Mouse (Mus musculus) regulatory T cell (primary cell): ENCODE measurements around the gene Wscd1.

ENCODE experiments used
- in situ Hi-C: fragments of 300-600 bp; cut with MboI, MseI; formaldehyde crosslinking; loops from one replicate; pipeline ENCODE4 v1.15.1; 2025; ENCODE audit warnings: high pct_unique_total_duplicates

Gene Wscd1

DNA sequence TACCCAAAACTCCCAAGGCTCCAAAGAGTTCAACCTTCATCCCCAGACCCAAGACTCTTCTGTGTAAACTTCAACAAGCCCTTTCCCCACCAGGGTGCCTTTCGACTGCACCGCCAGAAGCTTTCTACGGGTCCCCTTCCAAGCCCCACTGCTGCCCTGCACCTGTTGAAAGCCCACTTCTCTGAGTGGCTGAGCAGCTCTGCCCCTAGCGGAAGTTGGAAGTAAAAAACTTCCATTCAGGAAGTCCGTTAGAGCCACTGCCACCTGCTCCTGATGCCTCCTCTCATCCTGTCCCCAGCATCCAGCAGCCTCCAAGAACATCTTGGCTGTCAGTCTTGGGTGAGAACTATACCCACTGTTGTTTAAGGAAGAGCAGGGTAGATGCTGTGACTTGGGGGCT, at the start of gene Wscd1:
Gene Wscd1 (plus strand): TSS at position 250 of the 400 bp plus-strand sequence.
- in situ Hi-C loops: no loop called here

DNA sequence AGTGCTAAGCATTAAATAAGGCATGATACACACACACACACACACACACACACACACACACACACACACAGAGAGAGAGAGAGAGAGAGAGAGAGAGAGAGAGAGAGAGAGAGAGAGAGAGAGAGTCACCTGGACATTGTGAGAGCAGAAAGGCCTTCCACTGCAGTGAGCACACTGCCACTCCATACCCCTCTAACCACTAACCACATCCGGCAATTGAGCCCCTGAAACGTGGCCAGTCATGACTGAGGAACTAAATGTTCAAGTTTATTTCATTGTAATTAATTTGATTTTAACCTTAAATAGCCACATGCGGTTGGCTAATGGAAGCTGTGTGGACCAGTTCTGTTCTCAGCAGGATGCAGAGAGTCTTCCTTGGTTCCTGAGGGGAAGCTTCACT, 21.7 kb upstream of the Wscd1 start:
- in situ Hi-C loops: no loop called here

DNA sequence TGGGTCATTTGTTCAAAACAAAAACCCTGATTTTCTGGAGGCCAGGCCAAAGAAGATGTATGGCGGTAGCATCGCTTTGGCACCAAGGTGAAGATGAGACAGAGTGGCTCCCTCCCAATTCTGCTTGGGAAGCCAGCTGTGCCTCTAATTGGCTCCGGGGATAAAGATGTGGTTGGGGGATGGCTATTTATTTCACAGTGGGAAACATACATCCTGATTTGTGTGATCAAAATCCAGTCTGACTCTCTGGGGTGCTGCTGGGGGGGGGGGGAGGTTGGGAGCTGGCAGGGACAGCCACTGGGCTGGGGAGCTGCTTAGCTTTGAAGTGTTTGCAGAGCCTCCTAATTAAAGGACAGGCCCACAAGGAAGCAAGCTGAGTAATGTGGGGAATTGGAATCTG, 20.4 kb upstream of the Wscd1 start:
- in situ Hi-C loops: no loop called here

DNA sequence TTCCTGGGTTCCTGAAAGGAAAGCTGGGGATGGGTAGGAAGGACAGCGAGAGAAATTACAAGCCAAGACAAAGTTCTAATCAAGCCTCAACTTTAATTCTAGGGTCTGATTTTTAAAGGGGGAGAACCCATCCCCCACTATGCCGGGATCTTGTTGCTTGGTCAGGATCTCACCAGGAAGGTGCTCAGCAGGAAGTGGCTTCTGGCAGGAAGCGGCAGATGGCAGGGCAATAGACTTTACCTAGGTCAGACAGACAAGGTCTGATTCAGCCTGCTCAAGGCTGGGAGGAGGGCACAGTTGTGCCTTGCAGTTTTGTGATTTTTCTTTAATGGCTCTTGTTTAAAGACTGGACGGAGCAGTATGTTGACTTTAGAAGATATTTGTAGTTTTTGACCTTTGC, 15.9 kb upstream of the Wscd1 start:
- in situ Hi-C loops: no loop called here

DNA sequence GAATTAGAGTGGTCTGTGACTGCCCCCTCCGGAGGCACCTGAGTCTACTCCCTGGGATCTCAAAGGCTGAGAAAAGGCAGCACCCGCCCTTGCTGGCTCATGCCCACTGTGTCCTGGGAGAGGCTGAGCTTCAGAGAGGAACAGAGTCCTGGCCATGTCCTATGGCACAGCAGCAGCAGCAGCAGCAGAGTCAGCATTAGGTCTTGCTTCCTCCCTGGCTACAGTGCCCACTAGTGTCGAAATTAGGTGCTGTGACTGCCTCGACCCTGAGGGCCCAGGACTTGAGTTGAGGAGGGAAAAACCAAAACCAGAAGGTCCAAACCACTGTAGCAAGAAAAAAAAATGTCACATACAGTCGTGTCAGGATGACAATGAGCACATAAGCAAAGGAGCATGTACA, 12.6 kb upstream of the Wscd1 start:
- in situ Hi-C loops: no loop called here

DNA sequence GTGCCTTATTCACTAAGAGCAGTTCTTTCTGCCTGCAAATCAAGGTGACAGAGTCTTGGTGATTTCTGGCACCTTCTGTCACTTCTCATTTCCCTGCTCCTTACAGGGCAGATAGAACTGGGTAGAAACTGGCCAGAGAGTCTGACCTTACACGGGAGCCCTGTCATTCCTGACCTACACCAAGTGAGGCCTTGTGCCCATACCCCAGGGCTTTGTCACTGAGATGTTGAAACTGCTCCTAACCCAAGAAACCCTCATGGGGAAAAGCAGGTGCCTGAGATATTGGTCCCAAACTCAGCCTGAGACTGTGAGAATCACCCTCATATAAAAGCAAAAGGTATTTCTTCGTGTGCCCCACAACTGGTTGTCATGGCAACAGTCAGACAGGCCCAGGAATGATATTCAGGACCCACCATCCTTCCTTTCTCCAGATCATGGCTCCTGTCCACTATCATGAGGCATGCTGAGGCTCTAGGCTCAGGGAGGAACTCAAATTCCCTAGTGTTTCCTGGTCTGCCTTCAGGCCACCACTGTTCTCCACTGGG, 11.1 kb upstream of the Wscd1 start:
- in situ Hi-C loops: no loop called here

DNA sequence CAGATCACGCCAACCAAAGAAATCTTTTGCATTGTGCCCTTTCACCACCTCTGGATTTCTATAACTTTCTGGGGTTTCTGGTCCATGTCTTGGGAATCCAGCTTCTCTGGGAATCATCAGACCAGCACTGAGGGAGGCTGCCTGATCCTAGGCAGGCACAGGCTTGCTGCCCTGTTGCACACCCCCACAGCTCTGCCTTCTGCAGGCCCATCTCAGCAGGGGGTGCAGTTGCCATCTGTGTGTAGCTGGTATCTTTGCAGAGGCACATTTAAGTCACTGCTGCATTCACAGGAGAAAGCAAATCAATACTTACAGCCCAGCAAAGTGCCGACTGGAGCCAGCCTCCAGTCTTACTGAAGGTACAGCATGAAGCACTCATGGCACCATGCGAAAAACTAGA, 3.8 kb upstream of the Wscd1 start:
- in situ Hi-C loops: no loop called here

DNA sequence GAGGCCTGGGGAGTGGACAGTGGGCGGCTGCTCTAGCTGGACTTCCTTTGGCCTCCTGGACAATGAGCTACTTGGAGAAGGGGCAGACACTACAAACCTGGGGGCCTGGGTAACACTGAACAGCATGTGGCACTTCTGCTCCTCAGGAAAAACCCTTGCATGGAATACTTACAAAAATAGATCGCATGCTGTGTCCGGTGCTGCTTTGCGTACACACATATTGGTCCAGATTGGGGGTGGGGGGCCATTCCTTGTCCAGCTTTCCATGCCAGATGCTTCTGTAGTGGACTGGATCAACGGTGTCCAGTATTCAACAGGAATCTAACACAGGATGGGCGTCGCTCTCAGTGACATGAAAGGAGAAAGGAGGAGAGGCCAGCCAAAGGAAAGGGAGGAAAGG, 2.0 kb upstream of the Wscd1 start:
- in situ Hi-C loops: no loop called here

DNA sequence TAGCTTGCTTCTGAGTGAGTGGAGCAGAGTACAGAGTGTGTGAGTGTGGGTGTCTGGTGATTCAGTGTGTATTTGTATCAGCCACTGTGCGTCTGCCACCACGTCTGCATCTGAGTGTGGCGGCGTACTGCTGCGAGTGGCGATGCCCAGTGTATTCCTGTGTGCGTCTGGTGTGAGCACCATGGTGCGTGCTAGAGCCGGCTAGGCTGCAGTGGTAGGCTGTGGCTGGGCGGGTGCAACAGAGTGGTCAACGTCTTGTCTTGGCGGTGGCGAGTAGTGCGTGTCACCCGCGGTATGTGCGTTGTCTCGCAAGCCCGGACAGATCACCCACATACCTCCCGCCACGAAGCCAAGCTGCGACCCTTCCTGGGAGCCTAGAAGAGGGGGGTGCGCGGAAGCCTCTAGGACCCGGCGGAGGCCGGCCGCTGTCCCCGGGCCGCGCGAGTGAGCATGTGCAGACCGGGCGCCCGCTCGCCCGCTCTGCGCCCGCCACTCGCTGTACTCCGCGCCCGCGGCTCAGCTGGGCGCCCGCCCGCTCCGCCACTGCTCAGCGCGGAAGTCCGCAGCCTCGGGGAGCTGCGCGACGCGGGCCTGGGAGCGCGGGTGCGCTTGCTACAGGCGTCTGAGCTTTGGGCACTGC, 934 bp downstream of the Wscd1 start:
- in situ Hi-C loops: no loop called here

DNA sequence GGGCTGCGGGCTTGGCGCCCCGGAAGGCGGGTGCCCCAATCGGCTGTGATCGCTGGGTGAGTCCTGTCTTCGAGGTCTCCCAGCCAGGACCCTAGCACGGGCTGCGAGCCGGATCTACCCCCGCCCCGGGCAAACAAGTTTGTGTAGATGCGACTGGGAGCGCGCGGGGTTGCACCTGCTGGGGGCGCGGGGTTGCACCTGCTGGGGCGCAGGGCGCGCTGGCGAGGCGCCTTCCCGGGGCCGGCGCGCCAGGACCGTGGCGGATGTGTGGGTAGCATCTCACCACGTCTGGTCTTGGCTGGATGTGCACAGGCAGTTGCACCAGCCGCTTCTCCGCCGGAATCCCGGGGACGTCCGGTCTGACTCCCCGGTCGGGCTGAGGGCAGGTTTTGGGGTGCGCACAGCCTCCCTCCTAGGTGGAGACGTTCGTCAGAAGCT, 1.5 kb downstream of the Wscd1 start:
- in situ Hi-C loops: no loop called here

DNA sequence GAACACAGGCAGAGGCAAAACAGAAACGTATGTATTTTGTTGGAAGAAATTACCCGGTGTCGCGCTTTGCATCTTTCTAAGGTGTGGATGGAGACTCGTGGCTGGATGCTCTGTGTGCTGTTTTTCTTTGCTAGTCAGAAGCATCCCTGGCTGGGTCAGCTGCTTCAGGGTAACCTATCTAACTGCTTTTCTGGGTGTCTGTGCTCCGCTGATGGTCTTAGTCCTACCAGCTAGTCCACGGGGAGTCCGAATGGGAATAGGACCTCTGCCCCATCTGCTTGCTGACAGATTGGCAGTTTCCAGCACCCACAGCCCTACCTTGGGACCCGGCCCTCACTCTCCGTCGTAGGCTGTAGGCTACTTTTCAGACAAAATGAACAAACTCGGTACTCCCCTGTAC, 2.0 kb downstream of the Wscd1 start:
- in situ Hi-C loops: no loop called here

DNA sequence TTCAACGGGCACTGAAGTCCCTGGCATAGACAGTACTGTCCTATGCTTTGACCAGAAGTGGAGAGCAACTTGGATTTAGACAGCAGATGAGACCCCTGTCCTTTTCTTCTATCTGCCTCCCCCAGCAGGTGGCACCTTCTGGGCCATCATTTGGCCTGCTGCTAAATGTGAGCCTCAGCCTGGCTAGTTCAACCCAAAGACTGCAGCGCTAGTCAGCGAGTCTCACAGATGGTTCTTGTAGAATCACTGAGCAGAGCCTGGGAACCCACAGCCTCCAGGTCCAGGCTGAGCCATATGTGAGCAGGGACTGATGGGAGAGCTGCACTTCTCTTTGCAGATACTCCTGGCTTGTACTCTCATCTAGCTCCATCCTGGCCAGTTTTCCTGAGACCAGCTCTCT, 2.9 kb downstream of the Wscd1 start:
- in situ Hi-C loops: no loop called here

DNA sequence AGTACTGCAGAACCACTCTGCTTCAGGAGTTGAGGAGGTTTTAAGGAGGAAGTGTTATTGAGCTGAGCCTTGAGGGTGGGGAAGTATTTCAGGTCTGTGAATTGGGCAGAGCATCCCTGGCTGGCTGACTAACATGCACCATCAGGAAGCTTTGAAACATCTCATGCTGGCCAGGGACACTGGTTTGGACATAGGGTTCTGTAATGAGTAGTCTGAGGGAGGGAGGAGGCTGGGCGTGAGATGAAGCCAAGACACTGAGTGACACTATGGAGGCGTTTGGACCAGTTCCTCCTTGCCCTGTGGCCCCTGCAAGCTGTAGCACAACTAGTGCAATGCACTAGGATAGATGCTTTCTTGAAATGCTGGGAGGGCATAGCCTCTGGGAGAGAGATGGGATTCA, 5.4 kb downstream of the Wscd1 start:
- in situ Hi-C loops: no loop called here

DNA sequence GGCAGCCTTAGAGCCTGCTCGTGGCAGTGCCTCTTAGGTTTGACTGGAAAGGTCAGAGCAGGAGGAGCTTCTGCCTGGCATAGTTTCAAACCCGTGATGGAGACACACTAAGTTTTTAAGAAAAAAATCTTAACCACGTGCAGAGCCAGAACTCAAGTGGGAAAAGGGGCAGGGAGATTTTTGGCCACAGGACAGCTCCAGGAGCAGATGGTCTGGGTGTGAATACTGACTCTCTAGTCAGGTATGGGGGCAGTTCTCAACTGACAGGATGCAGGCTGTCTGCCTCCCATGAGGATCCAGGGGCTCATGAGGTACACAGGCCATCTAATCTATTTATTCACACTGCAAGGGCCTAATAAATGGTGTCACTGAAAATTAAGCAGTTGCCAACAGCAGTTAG, 6.6 kb downstream of the Wscd1 start:
- in situ Hi-C loops: no loop called here

DNA sequence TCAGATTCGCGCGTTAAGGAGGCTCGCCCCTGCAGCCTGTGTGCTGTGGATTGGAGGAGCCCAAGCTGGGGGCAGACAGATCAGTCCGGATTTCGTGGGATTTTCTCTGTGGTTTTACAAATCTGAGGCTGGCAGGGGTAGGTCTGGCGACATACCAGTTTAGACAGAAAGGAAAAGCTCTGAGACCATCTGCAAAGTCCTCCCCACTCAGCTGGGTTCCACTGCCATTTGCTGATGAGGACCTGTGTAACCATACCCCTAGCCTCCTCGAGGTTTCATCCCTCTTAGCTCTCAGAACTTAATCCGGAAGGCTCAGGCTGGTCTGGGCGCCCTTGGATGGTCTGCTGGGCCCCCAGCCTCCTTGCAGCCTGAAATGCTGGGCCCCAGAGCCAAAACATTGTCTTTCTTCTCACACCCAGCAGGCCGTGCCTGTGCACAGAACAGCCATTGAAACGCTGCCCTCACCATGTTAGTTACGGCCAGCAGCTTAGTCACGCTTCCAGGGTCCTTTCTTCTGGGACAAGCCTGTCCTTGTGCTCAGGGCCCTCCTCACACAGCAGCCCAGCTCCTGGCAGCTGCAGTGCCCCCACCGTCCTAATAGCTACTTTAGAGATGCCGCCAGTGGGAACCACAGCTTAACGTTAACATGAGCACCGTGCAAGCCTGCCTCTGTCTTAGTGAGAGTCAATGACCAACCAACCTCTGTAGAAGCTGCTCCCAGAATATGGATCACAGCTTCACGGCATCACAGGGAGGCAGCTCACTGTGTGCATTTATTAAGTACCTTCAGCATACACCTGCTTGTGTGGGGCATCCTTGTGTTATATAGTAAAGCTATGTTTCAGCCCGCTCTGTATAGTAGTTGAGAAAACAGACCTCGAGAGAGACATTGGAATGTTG, 8.7 kb downstream of the Wscd1 start:
- in situ Hi-C loops: no loop called here

DNA sequence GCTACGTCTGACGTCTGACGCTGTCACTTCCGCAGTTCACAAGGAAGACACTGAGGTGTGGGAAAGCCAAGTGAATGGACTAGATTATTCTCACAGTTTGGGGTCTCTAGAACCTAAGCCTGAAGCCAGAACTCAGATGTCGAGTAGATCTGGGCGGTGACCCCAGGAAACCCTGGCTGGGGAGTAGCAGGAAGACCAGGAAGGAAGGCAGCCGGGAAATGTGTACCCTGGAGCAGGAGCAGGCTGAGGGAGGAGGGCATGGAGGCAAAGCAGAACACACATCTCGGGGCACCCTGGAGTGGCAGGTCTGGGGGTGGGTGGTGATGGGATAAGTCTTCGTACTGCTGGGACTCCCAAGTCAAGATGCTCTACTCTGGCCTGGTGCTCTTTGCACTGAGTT, 11.3 kb downstream of the Wscd1 start:
- in situ Hi-C loops: no loop called here

DNA sequence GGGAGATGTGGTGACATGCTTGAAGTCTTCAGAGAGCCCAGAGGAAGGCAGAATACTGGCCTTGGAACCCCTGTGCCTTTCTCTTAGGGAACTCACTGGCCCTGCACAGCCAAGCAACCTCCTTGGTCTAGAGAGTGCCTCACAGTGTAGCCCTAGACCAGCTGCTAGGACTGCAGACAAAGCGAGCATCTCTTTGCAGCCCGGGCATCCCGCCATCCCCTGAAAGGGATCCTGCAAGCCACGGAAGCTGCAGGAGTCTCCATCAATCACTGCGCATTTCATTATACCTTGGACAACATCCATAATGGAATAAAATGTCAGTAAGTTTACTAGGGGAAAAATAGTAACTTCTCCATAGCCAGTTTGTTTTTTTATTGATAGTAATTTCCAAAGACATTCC, 13.4 kb downstream of the Wscd1 start:
- in situ Hi-C loops: no loop called here

DNA sequence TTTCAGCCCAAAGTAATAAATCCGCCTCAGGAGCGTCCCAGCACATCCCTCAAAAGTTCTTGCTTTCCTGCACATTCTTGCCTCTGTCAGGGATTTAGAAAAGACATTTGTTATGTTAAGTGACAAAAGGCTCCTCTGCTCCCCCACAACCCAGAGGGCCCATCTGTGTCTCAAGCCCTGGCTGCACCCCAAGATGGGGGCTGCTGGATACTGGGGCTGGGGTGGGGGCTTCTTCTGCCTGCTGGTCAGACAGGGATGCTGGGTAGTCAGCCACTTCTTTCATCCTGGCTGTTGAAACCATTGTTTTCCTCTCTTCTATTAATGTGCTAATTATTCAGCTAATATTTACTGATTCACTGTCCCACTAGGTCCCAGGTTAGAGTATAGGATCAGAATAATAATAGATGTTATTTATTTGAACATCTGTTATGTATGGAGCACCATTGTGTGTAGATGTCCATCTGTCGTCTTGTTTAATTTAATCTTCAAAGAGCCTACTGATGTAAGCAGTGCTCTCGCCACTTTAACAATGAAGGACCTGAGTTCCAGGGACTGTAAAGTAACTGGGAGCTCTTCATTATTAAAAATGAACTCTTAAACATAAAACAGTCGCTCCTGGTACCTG, 14.0 kb downstream of the Wscd1 start:
- in situ Hi-C loops: no loop called here

DNA sequence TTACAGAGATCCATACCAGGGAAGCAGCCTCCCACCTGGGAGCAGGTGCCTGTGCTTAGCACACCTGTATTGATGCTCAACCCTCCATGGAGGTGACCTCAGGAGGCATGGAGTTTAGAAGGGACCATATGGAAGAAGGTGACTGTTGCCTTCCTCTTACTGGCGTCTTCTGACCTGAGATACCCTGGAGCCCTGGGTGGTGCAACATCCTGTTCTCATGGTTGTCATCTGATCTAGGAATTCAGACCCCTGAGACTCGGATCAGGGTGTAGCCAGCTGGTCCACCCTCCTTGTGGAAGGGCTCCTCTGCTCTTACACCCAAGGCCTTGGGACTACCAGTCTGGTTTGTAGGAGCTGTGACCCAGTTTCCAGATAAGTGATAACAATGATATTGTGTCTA, 15.0 kb downstream of the Wscd1 start:
- in situ Hi-C loops: no loop called here

DNA sequence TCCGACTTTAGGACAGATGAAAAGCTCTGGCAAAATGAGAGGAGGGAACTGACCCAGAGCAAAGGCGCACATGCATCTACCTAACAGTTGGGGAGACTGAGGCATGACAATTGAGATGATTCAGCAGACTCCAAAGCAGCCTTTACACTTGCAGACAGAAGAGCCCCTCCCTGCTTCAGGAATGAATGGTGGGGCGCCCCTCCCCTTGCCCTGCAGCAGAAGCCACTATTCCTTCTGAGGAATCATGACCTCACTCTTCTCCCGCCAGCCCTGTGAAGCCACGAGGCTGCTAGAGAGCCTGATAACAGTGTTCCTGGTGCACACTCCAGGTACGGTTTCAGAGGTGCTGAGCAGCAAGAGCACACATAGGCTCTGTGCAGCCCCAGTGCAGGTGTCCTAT, 15.6 kb downstream of the Wscd1 start:
- in situ Hi-C loops: no loop called here

DNA sequence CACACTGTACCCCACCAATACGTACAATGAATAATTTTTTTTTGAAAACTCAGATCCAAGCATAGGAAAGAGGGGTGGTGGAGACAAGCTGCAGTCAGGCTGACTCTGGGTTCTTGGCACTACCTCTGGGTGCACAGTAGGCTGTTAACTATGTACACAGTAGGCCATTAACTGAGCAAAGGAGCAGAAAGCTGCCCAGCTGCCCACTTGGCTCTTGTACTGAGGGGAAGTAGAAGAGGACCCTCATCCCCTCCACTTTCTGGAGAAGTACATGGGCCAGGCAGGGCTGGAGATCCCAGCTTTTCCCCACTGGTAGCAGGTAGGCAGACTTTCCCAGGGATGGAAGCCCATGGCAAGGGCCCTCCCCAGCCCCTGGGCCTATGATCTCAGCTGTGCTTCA, 16.7 kb downstream of the Wscd1 start:
- in situ Hi-C loops: no loop called here

DNA sequence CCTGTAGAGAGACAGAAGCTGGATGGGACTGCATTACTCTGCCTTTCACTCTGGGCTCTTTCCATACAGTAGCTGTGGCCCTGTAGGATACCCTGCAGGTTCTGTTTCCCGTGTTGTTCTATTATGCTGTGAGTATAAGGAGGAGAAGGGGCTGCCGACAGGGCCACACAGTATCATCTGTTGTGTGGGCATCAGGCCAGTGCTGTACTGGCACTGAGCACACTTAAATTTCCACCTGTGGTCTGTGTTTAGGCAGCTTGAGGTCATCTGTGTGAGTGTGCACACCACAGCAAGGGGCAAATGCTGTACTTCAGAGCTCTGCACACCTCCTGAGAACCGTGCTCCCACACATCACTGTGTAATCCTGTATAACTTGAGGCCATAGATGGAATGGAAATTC, 18.0 kb downstream of the Wscd1 start:
- in situ Hi-C loops: no loop called here

DNA sequence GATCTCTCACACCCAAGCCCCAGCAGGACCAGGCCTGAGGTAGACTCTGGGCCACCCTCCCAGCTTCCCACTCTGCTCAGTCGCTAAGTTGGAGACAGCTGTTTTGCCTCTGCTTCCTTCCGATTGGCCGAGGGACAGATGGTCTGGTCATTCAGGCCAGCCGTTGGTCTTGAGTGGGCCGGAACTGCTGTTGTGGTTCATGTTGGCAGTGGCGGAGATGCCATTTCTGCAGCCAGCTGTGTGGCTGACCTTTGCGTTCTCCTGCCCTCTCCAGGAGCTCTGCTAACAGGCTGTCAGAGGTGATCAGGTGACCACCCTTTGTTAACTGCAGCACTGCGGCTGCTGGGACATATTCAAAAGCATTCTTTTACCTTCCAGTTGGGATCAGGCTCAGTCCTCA, 20.0 kb downstream of the Wscd1 start:
- in situ Hi-C loops: loop anchor here (10.0 kb wide), 1 partner anchor 955 kb away; no protein-coding TSS in a partner anchor
